Mouse (Mus musculus) testis, adult 2 months (tissue): ENCODE data around the gene Sort1.

Experiments
- CTCF ChIP-seq: fragments of 200-500 bp; IDR thresholded peaks from 2 replicates; pipeline ENCODE4 v1.5.1; 2012; ENCODE audit warnings: low read depth, mild to moderate bottlenecking, inconsistent platforms, low read length, moderate library complexity; ENCODE audit not compliant: control insufficient read depth, insufficient read depth, insufficient replicate concordance
- POLR2A ChIP-seq: fragments of 200-500 bp; IDR thresholded peaks from 2 replicates; pipeline ENCODE4 v1.6.1; 2012; ENCODE audit warnings: low read depth, mild to moderate bottlenecking, inconsistent platforms, low read length, moderate library complexity; ENCODE audit not compliant: control insufficient read depth

DNA sequence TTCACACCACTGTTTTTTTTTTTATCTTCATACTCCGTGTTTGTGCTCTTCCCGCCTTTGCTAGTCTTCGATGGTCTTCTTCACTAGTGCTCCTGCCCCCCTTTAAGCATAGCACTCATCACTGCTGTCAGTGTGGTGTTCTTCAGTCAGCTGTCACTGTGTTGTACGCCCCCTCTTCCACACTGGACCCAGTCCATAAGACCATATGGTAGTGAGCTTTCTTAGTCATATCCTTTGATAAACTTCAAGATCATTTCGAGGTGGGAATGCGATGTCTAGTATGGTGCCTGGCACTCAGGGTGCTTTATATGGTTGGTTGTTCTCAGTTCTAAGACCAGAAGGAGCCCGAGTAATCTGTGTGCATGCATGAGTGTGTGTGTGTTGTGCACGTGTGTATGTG lies 43.4 kb downstream of the Sort1 start:
- TF ChIP-seq POLR2A = no peak
- no peak for TF ChIP-seq CTCF
